Mouse (Mus musculus) forebrain, embryonic 12.5 days (tissue): ENCODE measurements around the gene Kcnk4. TPM values are rescaled to one million over a fixed set of nuclear protein-coding genes. Genes with fewer than 3 reads are reported as not detected.

Experiments
- ATAC-seq: fragments of 200-750 bp; cut with Nextera tagmentation; 2 replicates; pipeline ENCODE4 v1.8.0; 2017; ENCODE audit warnings: moderate TSS enrichment; ENCODE audit not compliant: low FRiP score
- H3K27ac ChIP-seq: fragments of 300-500 bp; sonication (generic); 2 replicates; pipeline ENCODE4 v1.5.1; 2016; ENCODE audit warnings: mild to moderate bottlenecking
- H3K27me3 ChIP-seq: fragments of 300-500 bp; sonication (generic); 2 replicates; pipeline ENCODE4 v1.6.1; 2016; ENCODE audit warnings: mild to moderate bottlenecking
- H3K36me3 ChIP-seq: fragments of 300-500 bp; sonication (generic); replicated peaks from 2 replicates; pipeline ENCODE4 v1.6.1; 2016; ENCODE audit warnings: mild to moderate bottlenecking
- H3K4me1 ChIP-seq: fragments of 300-500 bp; sonication (generic); 2 replicates; pipeline ENCODE4 v1.6.1; 2016
- H3K4me2 ChIP-seq: fragments of 300-500 bp; sonication (generic); 2 replicates; pipeline ENCODE4 v1.6.1; 2016; ENCODE audit warnings: mild to moderate bottlenecking, moderate library complexity
- H3K4me3 ChIP-seq: fragments of 300-500 bp; sonication (generic); replicated peaks from 2 replicates; pipeline ENCODE4 v1.5.1; 2016; ENCODE audit warnings: mild to moderate bottlenecking
- H3K9ac ChIP-seq: fragments of 300-500 bp; sonication (generic); 2 replicates; pipeline ENCODE4 v1.6.1; 2016; ENCODE audit warnings: mild to moderate bottlenecking
- H3K9me3 ChIP-seq: fragments of 300-500 bp; sonication (generic); 2 replicates; pipeline ENCODE4 v1.6.1; 2016
- WGBS: fragments of 180-500 bp; shearing (Covaris S2); methylation state at CpG from one replicate; pipeline ENCODE4 v1.1.7; 2016; 5-methylcytosine and 5-hydroxymethylcytosine counted together
- polyA plus RNA-seq: library from polyadenylated mRNA; unstranded; fragments of >200 nt; fragmentation: Nextera tagmentation; extraction: Ambion mirVana; gene quantifications from 2 replicates; pipeline ENCODE4 v1.2.1, GENCODE M21; 2016

Kcnk4 gene
- polyA plus RNA-seq, 1 experiment from 2014 or later, result not detected

GRCm38 (mm10) chr19:6974211-6975205 is 40.2 kb upstream of the Kcnk4 start, which contains the start of gene Ppp1r14b:
Gene Ppp1r14b, plus strand, starts transcription at chr19:6974968.
- Histone ChIP-seq H3K9me3 (no peaks in the 10 kb centered on the region), H3K27ac (peak within 1 kb of the TSS; percentile 93), H3K27me3 (peaks cover 26% of the 10 kb centered on the region), H3K36me3 (peaks cover 22% of the 10 kb centered on the region), H3K4me3 (peak within 1 kb of the TSS; percentile 84), H3K9ac (peak within 1 kb of the TSS; percentile 90), H3K4me1 (peaks cover 62% of the 10 kb centered on the region), H3K4me2 (peak within 1 kb of the TSS; percentile 93)
- ATAC-seq, result peak; percentile 74
- WGBS, result under 1% methylated on average over 65 of the region's 84 CpGs

- peak overlapping the region; percentile 90 for H3K9ac ChIP-seq
- H3K36me3 ChIP-seq, result peaks cover 22% of the 10 kb centered on the region
- H3K9me3 ChIP-seq, result no peaks in the 10 kb centered on the region
- peak overlapping the region; percentile 84 for H3K4me3 ChIP-seq
- peaks cover 62% of the 10 kb centered on the region for H3K4me1 ChIP-seq
- H3K27me3 ChIP-seq, result peaks cover 35% of the 10 kb centered on the region
- WGBS, result 32% methylated on average over 12 of the region's 12 CpGs
- peak overlapping the region; percentile 93; the same call in 1 of the 2 replicates for H3K27ac ChIP-seq
- ATAC-seq, result no peak
- H3K4me2 ChIP-seq, result peak overlapping the region; percentile 93
These were observed 39.4 kb upstream of the Kcnk4 start for GRCm38 (mm10) chr19:6973581-6974190.

GRCm38 (mm10) chr19:6972247-6972917 is 38.1 kb upstream of the Kcnk4 start:
- H3K4me3 ChIP-seq, result no peak overlapping the region
- peaks cover 9% of the 10 kb centered on the region for H3K36me3 ChIP-seq
- H3K9me3 ChIP-seq, result no peaks in the 10 kb centered on the region
- no peak overlapping the region for H3K9ac ChIP-seq
- ATAC-seq, result no peak
- H3K4me2 ChIP-seq, result no peak overlapping the region
- peaks cover 52% of the 10 kb centered on the region for H3K4me1 ChIP-seq
- peaks cover 46% of the 10 kb centered on the region for H3K27me3 ChIP-seq
- H3K27ac ChIP-seq, result no peak overlapping the region
- WGBS, result 79% methylated on average over 13 of the region's 13 CpGs

GRCm38 (mm10) chr19:6971644-6972043 is 37.3 kb upstream of the Kcnk4 start:
- Histone ChIP-seq H3K9me3 (no peaks in the 10 kb centered on the region), H3K36me3 (peaks cover 4% of the 10 kb centered on the region; the same call in 1 of the 2 replicates), H3K9ac (no peak overlapping the region), H3K27ac (no peak overlapping the region), H3K4me1 (peaks cover 44% of the 10 kb centered on the region), H3K4me3 (no peak overlapping the region), H3K27me3 (peaks cover 46% of the 10 kb centered on the region), H3K4me2 (no peak overlapping the region)
- 53% methylated on average over 6 of the region's 6 CpGs for WGBS
- no peak for ATAC-seq

- H3K4me3 ChIP-seq, result no peak overlapping the region
- H3K9me3 ChIP-seq, result no peaks in the 10 kb centered on the region
- H3K27ac ChIP-seq, result peak overlapping the region; percentile 56; the same call in 1 of the 2 replicates
- H3K27me3 ChIP-seq, result peaks cover 46% of the 10 kb centered on the region
- peak overlapping the region; percentile 44 for H3K9ac ChIP-seq
- peak overlapping the region; percentile 57 for H3K4me2 ChIP-seq
- ATAC-seq, result no peak
- 13% methylated on average over 11 of the region's 11 CpGs for WGBS
- no peaks in the 10 kb centered on the region for H3K36me3 ChIP-seq
- H3K4me1 ChIP-seq, result peaks cover 34% of the 10 kb centered on the region
These were observed 36.3 kb upstream of the Kcnk4 start for GRCm38 (mm10) chr19:6970460-6971085.

- ATAC-seq, result peak; percentile 15
- Histone ChIP-seq H3K4me1 (peaks cover 34% of the 10 kb centered on the region), H3K4me2 (peak overlapping the region; percentile 57), H3K27me3 (peaks cover 46% of the 10 kb centered on the region), H3K4me3 (peak overlapping the region; percentile 48), H3K9me3 (no peaks in the 10 kb centered on the region), H3K9ac (peak overlapping the region; percentile 53), H3K27ac (0 out of 2 replicates have a peak overlapping the region, but pooled peaks have one; percentile 56), H3K36me3 (0 out of 2 replicates have a peak, but pooled peaks cover 3% of the 10 kb centered on the region)
- under 1% methylated on average over 43 of the region's 55 CpGs for WGBS
These were observed 35.5 kb upstream of the Kcnk4 start for GRCm38 (mm10) chr19:6969665-6970381.

- no peak; the same call in 1 of the 2 replicates for ATAC-seq
- peaks cover 46% of the 10 kb centered on the region for H3K27me3 ChIP-seq
- under 1% methylated on average over 20 of the region's 20 CpGs for WGBS
- peaks cover 34% of the 10 kb centered on the region for H3K4me1 ChIP-seq
- H3K4me3 ChIP-seq, result peak overlapping the region; percentile 48
- H3K4me2 ChIP-seq, result peak overlapping the region; percentile 57
- peak overlapping the region; percentile 53 for H3K9ac ChIP-seq
- H3K36me3 ChIP-seq, result 0 out of 2 replicates have a peak, but pooled peaks cover 6% of the 10 kb centered on the region
- no peak overlapping the region for H3K27ac ChIP-seq
- no peaks in the 10 kb centered on the region for H3K9me3 ChIP-seq
These were observed 35.0 kb upstream of the Kcnk4 start for GRCm38 (mm10) chr19:6969291-6969664.

GRCm38 (mm10) chr19:6968491-6969271 is 34.4 kb upstream of the Kcnk4 start:
- H3K36me3 ChIP-seq, result 0 out of 2 replicates have a peak, but pooled peaks cover 10% of the 10 kb centered on the region
- peaks cover 46% of the 10 kb centered on the region for H3K27me3 ChIP-seq
- no peak for ATAC-seq
- peaks cover 29% of the 10 kb centered on the region for H3K4me1 ChIP-seq
- H3K9ac ChIP-seq, result peak overlapping the region; percentile 25; the same call in 1 of the 2 replicates
- H3K4me3 ChIP-seq, result peak overlapping the region; percentile 48
- peak overlapping the region; percentile 57 for H3K4me2 ChIP-seq
- H3K27ac ChIP-seq, result no peak overlapping the region
- H3K9me3 ChIP-seq, result no peaks in the 10 kb centered on the region
- WGBS, result 14% methylated on average over 15 of the region's 15 CpGs

- no peak for ATAC-seq
- no peaks in the 10 kb centered on the region for H3K27me3 ChIP-seq
- no peaks in the 10 kb centered on the region for H3K9me3 ChIP-seq
- H3K4me2 ChIP-seq, result no peak overlapping the region
- no peak overlapping the region for H3K4me3 ChIP-seq
- H3K36me3 ChIP-seq, result peaks cover 38% of the 10 kb centered on the region
- H3K9ac ChIP-seq, result no peak overlapping the region
- peaks cover 11% of the 10 kb centered on the region for H3K4me1 ChIP-seq
- H3K27ac ChIP-seq, result no peak overlapping the region
- WGBS, result 80% methylated on average over 9 of the region's 10 CpGs
These were observed 22.1 kb upstream of the Kcnk4 start for GRCm38 (mm10) chr19:6956461-6956860.

GRCm38 (mm10) chr19:6955424-6955823 is 21.1 kb upstream of the Kcnk4 start:
- Histone ChIP-seq H3K9me3 (no peaks in the 10 kb centered on the region), H3K4me2 (no peak overlapping the region), H3K36me3 (peaks cover 38% of the 10 kb centered on the region), H3K4me3 (no peak overlapping the region), H3K9ac (no peak overlapping the region), H3K27ac (no peak overlapping the region), H3K27me3 (no peaks in the 10 kb centered on the region), H3K4me1 (peaks cover 11% of the 10 kb centered on the region)
- WGBS, result 89% methylated on average over 7 of the region's 7 CpGs
- no peak for ATAC-seq
